Mouse (Mus musculus) cerebellum, adult 2 months (tissue): Measurements from ENCODE around the gene BC052040.

Experiments
- CTCF ChIP-seq: fragments of 200-500 bp; IDR thresholded peaks from 2 replicates; pipeline ENCODE4 v1.5.1; 2011; ENCODE audit warnings: low read depth, mild to moderate bottlenecking, control low read depth, low read length, moderate library complexity, borderline replicate concordance; ENCODE audit not compliant: insufficient read depth
- POLR2A ChIP-seq: fragments of 200-500 bp; IDR thresholded peaks from 2 replicates; pipeline ENCODE4 v1.6.1; 2011; ENCODE audit warnings: low read length, control low read depth, borderline replicate concordance; ENCODE audit not compliant: insufficient read depth

- no peak for TF ChIP-seq CTCF
- TF ChIP-seq POLR2A, result no peak
These were observed 166.1 kb downstream of the BC052040 start for GRCm38 (mm10) chr2:115747639-115748038.
